11 mouse cellular contexts compared by ENCODE assay signal in the genomic region with DNA sequence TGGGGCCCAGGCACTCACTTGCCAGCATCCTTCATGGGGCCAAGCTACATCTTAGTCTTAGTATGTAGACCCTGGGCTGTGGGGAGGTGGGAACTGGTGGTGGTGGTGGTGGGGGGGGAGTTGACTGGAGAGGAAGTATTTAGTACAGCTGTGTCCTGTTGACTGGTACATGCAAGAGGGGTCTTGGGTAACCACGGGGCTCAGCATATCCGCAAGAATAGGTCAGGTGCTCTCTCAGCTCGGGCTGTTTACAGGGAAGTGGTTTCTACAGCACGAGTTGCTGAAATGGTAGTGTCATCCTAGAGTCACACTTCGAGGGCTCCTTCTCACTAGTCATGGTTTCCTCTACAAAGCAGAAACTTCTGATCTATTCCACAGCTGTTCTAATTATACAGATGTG. TPM values are rescaled to one million over a fixed set of nuclear protein-coding genes. Genes with fewer than 3 reads are reported as not detected.
DNase-seq lines count a peak whose midpoint lies in the region; ATAC-seq and TF ChIP-seq lines count a peak whose summit lies in the region.
"Had no signal": no experiment of that assay in that cellular context is flagged by ENCODE, and none has a peak within 500 bp of the region (broad histone marks: within the 10 kb centered on the region; RNA-seq: fewer than 3 reads in every experiment).

No protein-coding gene starts in this region.

- H3K27ac ChIP-seq in liver, embryonic 16.5 days (ENCODE audit: low read length), result peak overlapping the region; percentile 54
- no peak overlapping the region for H3K27ac ChIP-seq in gastrocnemius, adult 2 months
- H3K27ac ChIP-seq in forebrain, embryonic 10.5 days, result no peak overlapping the region
- H3K27ac ChIP-seq in hindbrain, embryonic 10.5 days, result no peak overlapping the region

- TF ChIP-seq CTCF in gastrocnemius, adult 2 months (IDR thresholded peaks at IDR 0.05), result no peak

- no peaks in the 10 kb centered on the region for H3K4me1 ChIP-seq in liver, embryonic 16.5 days (ENCODE audit: control insufficient read depth, low read depth, low read length)
- H3K4me1 ChIP-seq in forebrain, embryonic 10.5 days, result no peaks in the 10 kb centered on the region
- H3K4me1 ChIP-seq in hindbrain, embryonic 10.5 days (replicated peaks), result 0 out of 2 replicates have a peak, but pooled peaks cover 2% of the 10 kb centered on the region

- H3K9ac ChIP-seq in liver, embryonic 16.5 days (ENCODE audit: low read depth, low read length), result no peak overlapping the region

- WGBS in liver, embryonic 16.5 days (ENCODE audit: insufficient replicate concordance), result 23% methylated on average over 5 of the region's 5 CpGs
- 88% methylated on average over 5 of the region's 5 CpGs for WGBS in forebrain, embryonic 10.5 days
- 90% methylated on average over 5 of the region's 5 CpGs for WGBS in hindbrain, embryonic 10.5 days

- H3K4me3 ChIP-seq in liver, embryonic 16.5 days (ENCODE audit: low read depth, low read length), result no peak overlapping the region
- no peak overlapping the region for H3K4me3 ChIP-seq in gastrocnemius, adult 2 months
- no peak overlapping the region for H3K4me3 ChIP-seq in forebrain, embryonic 10.5 days
- no peak overlapping the region for H3K4me3 ChIP-seq in hindbrain, embryonic 10.5 days

- H3K9me3 ChIP-seq in liver, embryonic 16.5 days (replicated peaks; ENCODE audit: control insufficient read depth, low read length), result no peaks in the 10 kb centered on the region
- H3K9me3 ChIP-seq in forebrain, embryonic 10.5 days, result no peaks in the 10 kb centered on the region; the same call in 1 of the 2 replicates
- H3K9me3 ChIP-seq in hindbrain, embryonic 10.5 days, result no peaks in the 10 kb centered on the region; the same call in 1 of the 2 replicates

- intact Hi-C loops in gastrocnemius, adult 2 months (cut with DNase I), result no loop called here

- H3K4me2 ChIP-seq in liver, embryonic 16.5 days (ENCODE audit: low read depth, low read length), result no peak overlapping the region

- DNase-seq in layer of hippocampus, adult 9-11 months, result peak; percentile 89
- DNase-seq in layer of hippocampus, postnatal 10 days (ENCODE audit: low spot score in 2 of 2), result no peak
- DNase-seq in thymus, postnatal 36 days, result peak; percentile 56 to 75
- DNase-seq in gastrocnemius, adult 2 months, result no peak
- DNase-seq in forebrain, embryonic 10.5 days (ENCODE audit: extremely low spot score, low spot score), result no peak
- no peak for DNase-seq in hindbrain, embryonic 10.5 days (ENCODE audit: low spot score)
- DNase-seq: cerebellum, adult 8-10 months had no signal

- peak; percentile 62 for ATAC-seq in liver, embryonic 16.5 days (ENCODE audit: low read depth)
- peak; percentile 90 for ATAC-seq in neutrophil, adult 5-6 weeks (ENCODE audit: extremely low read depth, insufficient number of reproducible peaks, low FRiP score, poor library complexity, severe bottlenecking)

- H3K36me3 ChIP-seq in liver, embryonic 16.5 days (ENCODE audit: control insufficient read depth, insufficient read depth), result no peaks in the 10 kb centered on the region
- H3K36me3 ChIP-seq in forebrain, embryonic 10.5 days (replicated peaks), result no peaks in the 10 kb centered on the region
- no peaks in the 10 kb centered on the region for H3K36me3 ChIP-seq in hindbrain, embryonic 10.5 days

- H3K27me3 ChIP-seq in liver, embryonic 16.5 days (ENCODE audit: control insufficient read depth, insufficient read depth, low read depth, low read length), result no peaks in the 10 kb centered on the region
- H3K27me3 ChIP-seq in forebrain, embryonic 10.5 days (ENCODE audit: poor library complexity, severe bottlenecking), result no peaks in the 10 kb centered on the region
- H3K27me3 ChIP-seq in hindbrain, embryonic 10.5 days (ENCODE audit: insufficient read depth, poor library complexity, severe bottlenecking), result no peaks in the 10 kb centered on the region

RNA-seq across cellular contexts. Expression of gene Rpl9-ps1, which starts 5.3 kb away (rescaled TPM):
- not detected for total RNA-seq in layer of hippocampus, postnatal 10 days (2021)
- polyA plus RNA-seq in liver, embryonic 16.5 days (2015; fragmentation: Nextera tagmentation; extraction: Ambion mirVana), result not detected in 2 replicates
- total RNA-seq in neutrophil, adult 5-6 weeks (2017), result 1.4 TPM in 1 of 2 replicates, not detected in the other
- not detected for total RNA-seq in gastrocnemius, adult 2 months (2021)
- polyA plus RNA-seq in forebrain, embryonic 10.5 days (2016; fragmentation: Nextera tagmentation; extraction: Ambion mirVana), result not detected in 2 replicates
- polyA plus RNA-seq in hindbrain, embryonic 10.5 days (2016; fragmentation: Nextera tagmentation; extraction: Ambion mirVana), result not detected in 2 replicates
- polyA plus RNA-seq: heart, postnatal 0 days; limb, embryonic 11.5 days had no signal

RNA-seq across cellular contexts. Expression of gene Ccl3, which starts 9.0 kb away (rescaled TPM):
- under 1 TPM in 1 of 2 experiments, not detected in 1; 0.62 TPM for total RNA-seq in layer of hippocampus, postnatal 10 days (2021)
- polyA plus RNA-seq in liver, embryonic 16.5 days (2015; fragmentation: Nextera tagmentation; extraction: Ambion mirVana), result 0.34 and 0.44 TPM in 2 replicates
- total RNA-seq in neutrophil, adult 5-6 weeks (2017), result 25.6 and 29.2 TPM in 2 replicates
- not detected for total RNA-seq in gastrocnemius, adult 2 months (2021)
- polyA plus RNA-seq in forebrain, embryonic 10.5 days (2016; fragmentation: Nextera tagmentation; extraction: Ambion mirVana), result 0.36 and 0.83 TPM in 2 replicates
- polyA plus RNA-seq in hindbrain, embryonic 10.5 days (2016; fragmentation: Nextera tagmentation; extraction: Ambion mirVana), result 1.2 and 1.3 TPM in 2 replicates

RNA-seq across cellular contexts. Expression of gene Ccl4, which starts 22.2 kb away (rescaled TPM):
- not detected for total RNA-seq in layer of hippocampus, postnatal 10 days (2021)
- 0.48 and 0.50 TPM in 2 replicates for polyA plus RNA-seq in liver, embryonic 16.5 days (2015; fragmentation: Nextera tagmentation; extraction: Ambion mirVana)
- total RNA-seq in neutrophil, adult 5-6 weeks (2017), result 15.6 and 16.2 TPM in 2 replicates
- not detected for total RNA-seq in gastrocnemius, adult 2 months (2021)
- 0.42 and 0.46 TPM in 2 replicates for polyA plus RNA-seq in forebrain, embryonic 10.5 days (2016; fragmentation: Nextera tagmentation; extraction: Ambion mirVana)
- polyA plus RNA-seq in hindbrain, embryonic 10.5 days (2016; fragmentation: Nextera tagmentation; extraction: Ambion mirVana), result 0.58 TPM in 1 of 2 replicates, not detected in the other

RNA-seq across cellular contexts. Expression of gene Ccl6, which starts 47.3 kb away (rescaled TPM):
- 1 to 10 TPM; 1.1 to 1.7 TPM for total RNA-seq in layer of hippocampus, postnatal 10 days (2021)
- 16.3 and 16.9 TPM in 2 replicates for polyA plus RNA-seq in liver, embryonic 16.5 days (2015; fragmentation: Nextera tagmentation; extraction: Ambion mirVana)
- total RNA-seq in neutrophil, adult 5-6 weeks (2017), result 1,141 and 1,189 TPM in 2 replicates
- total RNA-seq in gastrocnemius, adult 2 months (2021), result 1 to 10 TPM; 5.5 to 9.3 TPM
- 2.1 and 2.2 TPM in 2 replicates for polyA plus RNA-seq in forebrain, embryonic 10.5 days (2016; fragmentation: Nextera tagmentation; extraction: Ambion mirVana)
- polyA plus RNA-seq in hindbrain, embryonic 10.5 days (2016; fragmentation: Nextera tagmentation; extraction: Ambion mirVana), result 1.9 and 3.0 TPM in 2 replicates

Comparison
In these comparisons a context has a peak if more than half of its experiments do, and no peak if none do; other contexts are left out.
1. DNase-seq: peak in layer of hippocampus, adult 9-11 months (single experiment) and thymus, postnatal 36 days (2 of 2); none in layer of hippocampus, postnatal 10 days (0 of 2), gastrocnemius, adult 2 months (single experiment), forebrain, embryonic 10.5 days (single experiment) and hindbrain, embryonic 10.5 days (single experiment).
2. RNA of gene Ccl3, which starts 9.0 kb away (total RNA-seq): 25.6 to 29.2 TPM in neutrophil, adult 5-6 weeks; 0.62 TPM in layer of hippocampus, postnatal 10 days and not detected in gastrocnemius, adult 2 months; every median in the first group is over 10 times any median in the second.
3. RNA of gene Ccl4, which starts 22.2 kb away (total RNA-seq): 15.6 to 16.2 TPM in neutrophil, adult 5-6 weeks; not detected in layer of hippocampus, postnatal 10 days and not detected in gastrocnemius, adult 2 months; every median in the first group is over 10 times any median in the second.